Mouse (Mus musculus) B cell, adult 2 months (primary cell): ENCODE results near the gene 1700022I11Rik.

Source experiments
- DNase-seq, 2 experiments: peaks; one replicate each; pipeline ENCODE4 v3.0.0; 2022

1700022I11Rik gene

GRCm38 (mm10) chr4:42969304-42969703, at the start of gene 1700022I11Rik:
TSS of gene 1700022I11Rik (plus strand) at chr4:42969604.
- DNase-seq = no peak

- no peak for DNase-seq
Observed at GRCm38 (mm10) chr4:42920726-42921125, 48.7 kb upstream of the 1700022I11Rik start.

GRCm38 (mm10) chr4:42921536-42921935, 47.9 kb upstream of the 1700022I11Rik start:
- DNase-seq = no peak

- no peak for DNase-seq
Observed at GRCm38 (mm10) chr4:42922056-42922455, 47.3 kb upstream of the 1700022I11Rik start.

GRCm38 (mm10) chr4:42922461-42922860, 46.9 kb upstream of the 1700022I11Rik start:
- DNase-seq = no peak

GRCm38 (mm10) chr4:42924095-42924710, 45.2 kb upstream of the 1700022I11Rik start:
- DNase-seq = no peak

GRCm38 (mm10) chr4:42928209-42928608, 41.2 kb upstream of the 1700022I11Rik start:
- no peak for DNase-seq

- DNase-seq = no peak
Observed at GRCm38 (mm10) chr4:42928952-42929351, 40.5 kb upstream of the 1700022I11Rik start.

GRCm38 (mm10) chr4:42932229-42932969, 37.0 kb upstream of the 1700022I11Rik start:
- DNase-seq = no peak

GRCm38 (mm10) chr4:42933630-42934029, 35.8 kb upstream of the 1700022I11Rik start:
- DNase-seq = no peak

- DNase-seq = no peak
Observed at GRCm38 (mm10) chr4:42941396-42941795, 28.0 kb upstream of the 1700022I11Rik start.

- no peak for DNase-seq
Observed at GRCm38 (mm10) chr4:42943341-42943740, 26.1 kb upstream of the 1700022I11Rik start.

GRCm38 (mm10) chr4:42944185-42944584, 25.2 kb upstream of the 1700022I11Rik start:
- DNase-seq = no peak

GRCm38 (mm10) chr4:42945043-42945442, 24.4 kb upstream of the 1700022I11Rik start:
- DNase-seq = no peak

- DNase-seq = no peak
Observed at GRCm38 (mm10) chr4:42945445-42945844, 24.0 kb upstream of the 1700022I11Rik start.

GRCm38 (mm10) chr4:42945952-42946351, 23.5 kb upstream of the 1700022I11Rik start:
- peak; percentile 42 to 44 for DNase-seq

- no peak for DNase-seq
Observed at GRCm38 (mm10) chr4:42946733-42947290, 22.6 kb upstream of the 1700022I11Rik start.

- no peak for DNase-seq
Observed at GRCm38 (mm10) chr4:42948527-42948926, 20.9 kb upstream of the 1700022I11Rik start.

- DNase-seq = no peak
Observed at GRCm38 (mm10) chr4:42949051-42949675, 20.2 kb upstream of the 1700022I11Rik start.

- DNase-seq = peak; percentile 96
Observed at GRCm38 (mm10) chr4:42949676-42950051, 19.7 kb upstream of the 1700022I11Rik start, which contains the start of gene Dnajb5. TSS of gene Dnajb5 (plus strand) at chr4:42949814.

GRCm38 (mm10) chr4:42950065-42950558, 19.3 kb upstream of the 1700022I11Rik start:
- DNase-seq = peak; percentile 93 to 94

GRCm38 (mm10) chr4:42951206-42952195, 17.9 kb upstream of the 1700022I11Rik start:
- DNase-seq = no peak
